Comparison of ENCODE assay signal across 8 mouse cellular contexts in the genomic region with DNA sequence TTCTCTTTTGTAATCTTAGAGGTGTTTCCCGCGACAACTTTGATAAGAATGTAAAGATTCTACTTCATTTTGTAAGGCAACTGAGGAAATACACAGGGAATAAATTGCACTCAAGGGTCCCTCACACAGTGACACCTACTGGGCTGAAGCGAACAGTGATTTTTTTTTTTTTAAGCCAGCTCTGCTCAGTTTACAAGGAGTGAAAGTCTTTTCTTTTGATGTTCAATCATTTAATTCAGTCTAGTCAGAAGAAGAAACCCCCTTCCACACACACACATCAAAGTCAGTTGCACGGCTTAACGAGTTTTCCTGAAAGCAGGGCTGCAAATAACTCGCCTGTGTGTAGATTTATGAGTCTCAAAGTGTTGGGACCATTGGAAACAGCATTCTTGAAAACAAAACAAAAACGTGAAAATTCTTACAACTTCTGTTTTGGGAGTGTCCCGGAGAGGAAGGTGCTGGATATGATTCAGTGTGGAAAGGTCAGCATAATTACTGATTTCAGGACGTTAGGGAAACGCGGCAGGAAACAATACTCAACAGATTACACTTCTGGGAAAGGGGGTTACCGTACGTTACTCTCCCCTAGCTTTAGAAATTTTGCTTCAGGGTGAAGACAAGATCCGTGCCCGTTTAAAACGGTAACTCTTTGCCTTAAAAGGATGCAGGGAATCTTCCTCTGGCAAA. TPM values are rescaled to one million over a fixed set of nuclear protein-coding genes. Genes with fewer than 3 reads are reported as not detected.
DNase-seq lines count a peak whose midpoint lies in the region; ATAC-seq and TF ChIP-seq lines count a peak whose summit lies in the region.

A gene (plus strand): TSS at position 588 of the 687 bp plus-strand sequence.

- TF ChIP-seq EP300 in stomach, postnatal 0 days (optimal IDR thresholded peaks at IDR 0.05) = no peak

- H3K9ac ChIP-seq in stomach, postnatal 0 days (ENCODE audit: low read length) = peak within 1 kb of the TSS; percentile 65

- peak within 1 kb of the TSS; percentile 65 for H3K4me3 ChIP-seq in stomach, postnatal 0 days (ENCODE audit: low read depth, low read length)

- H3K27me3 ChIP-seq in stomach, postnatal 0 days (ENCODE audit: control insufficient read depth, insufficient read depth, low read length) = no peaks in the 10 kb centered on the region

- H3K9me3 ChIP-seq in stomach, postnatal 0 days (ENCODE audit: control insufficient read depth, low read length) = no peaks in the 10 kb centered on the region

- peak; percentile 78 for TF ChIP-seq CTCF in stomach, postnatal 0 days (IDR thresholded peaks at IDR 0.05; ENCODE audit: low read depth)

- H3K27ac ChIP-seq in stomach, postnatal 0 days (replicated peaks) = peak within 1 kb of the TSS; percentile 88

- H3K4me2 ChIP-seq in stomach, postnatal 0 days (replicated peaks; ENCODE audit: low read depth) = peak within 1 kb of the TSS; percentile 69

- no peak for DNase-seq in left cerebral cortex, adult 18-20 months (ENCODE audit: low spot score in 2 of 2)
- no peak for DNase-seq in left cerebral cortex, adult 9 months (ENCODE audit: low spot score in 2 of 2)
- DNase-seq in embryo, embryonic 10.5 days (ENCODE audit: low spot score) = peak; percentile 74
- DNase-seq in heart, adult 8-10 months (ENCODE audit: low spot score) = peak; percentile 2
- DNase-seq in kidney, postnatal 14 days = peak; percentile 17
- peak; percentile 42 for DNase-seq in lung, postnatal 10 days
- peak; percentile 40 for DNase-seq in stomach, postnatal 0 days (ENCODE audit: low spot score)
- DNase-seq in cerebellum, adult 8-10 months = no peak

- WGBS in stomach, postnatal 0 days = 2% methylated on average over 16 of the region's 16 CpGs

- H3K4me1 ChIP-seq in stomach, postnatal 0 days (replicated peaks; ENCODE audit: control insufficient read depth, insufficient read depth) = no peaks in the 10 kb centered on the region

- no peak; the same call in 1 of the 2 replicates for ATAC-seq in stomach, postnatal 0 days (ENCODE audit: low FRiP score, low TSS enrichment)

- H3K36me3 ChIP-seq in stomach, postnatal 0 days (ENCODE audit: control insufficient read depth, insufficient read depth, low read length) = no peaks in the 10 kb centered on the region

RNA-seq across cellular contexts. Expression of the gene that starts here (rescaled TPM):
- total RNA-seq in left cerebral cortex, adult 18-20 months (2021) = 10 to 100 TPM; 15.9 to 16.0 TPM
- 10 to 100 TPM; 20.3 to 22.2 (median 21.3) TPM for total RNA-seq in heart, adult 8-10 months (2022)
- 28.7 and 30.3 TPM in 2 replicates for polyA plus RNA-seq in stomach, postnatal 0 days (2015; fragmentation: Nextera tagmentation; extraction: Ambion mirVana)

Comparison
In these comparisons a context has a peak if more than half of its experiments do, and no peak if none do; other contexts are left out.
1. DNase-seq: peak in embryo, embryonic 10.5 days (single experiment), heart, adult 8-10 months (single experiment), kidney, postnatal 14 days (single experiment), lung, postnatal 10 days (single experiment) and stomach, postnatal 0 days (single experiment); none in left cerebral cortex, adult 18-20 months (0 of 2), left cerebral cortex, adult 9 months (0 of 2) and cerebellum, adult 8-10 months (single experiment).